Mouse (Mus musculus): ENCODE measurements at regions not wholly inside any gene's neighbourhood (a gene's known extent, or its start where the extent isn't known, plus 50 kb on each side); places are given as distances from the start of the nearest gene placed in this dataset.

DNA sequence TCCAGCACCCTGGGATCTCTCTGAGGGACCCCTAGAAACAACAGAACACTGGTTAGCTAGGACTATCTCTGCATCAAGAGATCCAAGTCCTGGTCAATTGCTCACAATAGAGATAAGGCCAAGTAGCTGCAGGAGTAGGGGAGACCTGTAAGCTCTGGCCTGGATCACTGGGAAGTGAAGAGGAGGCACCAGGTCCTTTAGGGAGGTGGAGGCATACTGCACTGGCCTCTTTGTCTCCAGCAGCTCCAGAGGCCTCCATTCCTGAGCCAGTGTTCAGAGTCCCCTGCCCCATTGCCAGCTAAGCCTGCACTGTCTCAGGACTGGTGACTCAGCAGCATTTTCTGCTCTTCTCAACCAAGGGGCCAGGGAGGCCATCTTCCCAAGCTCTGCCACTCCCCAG, 262.3 kb upstream of the Gm4791 start:
- TF ChIP-seq POLR2A (IDR thresholded peaks at IDR 0.05; ENCODE audit: control insufficient read depth, low read depth, low read length) (no peak), CTCF (IDR thresholded peaks at IDR 0.05; ENCODE audit: control insufficient read depth, insufficient read depth, insufficient replicate concordance, low read depth, low read length) (no peak)

Data from testis, adult 2 months (tissue).